Mouse (Mus musculus): ENCODE results near the gene Col23a1. TPM values are rescaled to one million over a fixed set of nuclear protein-coding genes. Genes with fewer than 3 reads are reported as not detected.

Col23a1 gene
- total RNA-seq, 2 experiments from 2014 or later, result 2.0 to 2.1 TPM

GRCm38 (mm10) chr11:51388892-51389340, 99.2 kb downstream of the Col23a1 start:
- no peak for DNase-seq

- no peak for DNase-seq
Measured at GRCm38 (mm10) chr11:51389763-51390162, 100.0 kb downstream of the Col23a1 start.

GRCm38 (mm10) chr11:51390521-51390920, 100.8 kb downstream of the Col23a1 start:
- no peak for DNase-seq

- DNase-seq, result peak; percentile 7 to 8
Measured at GRCm38 (mm10) chr11:51391548-51391947, 101.8 kb downstream of the Col23a1 start.

- DNase-seq, result no peak
Measured at GRCm38 (mm10) chr11:51394301-51394865, 104.7 kb downstream of the Col23a1 start.

GRCm38 (mm10) chr11:51396451-51396850, 106.7 kb downstream of the Col23a1 start:
- DNase-seq, result no peak

- no peak for DNase-seq
Measured at GRCm38 (mm10) chr11:51398084-51398483, 108.4 kb downstream of the Col23a1 start.

- DNase-seq, result no peak
Measured at GRCm38 (mm10) chr11:51400356-51400755, 110.6 kb downstream of the Col23a1 start.

- no peak for DNase-seq
Measured at GRCm38 (mm10) chr11:51401481-51402128, 111.9 kb downstream of the Col23a1 start.

GRCm38 (mm10) chr11:51403886-51404285, 114.2 kb downstream of the Col23a1 start:
- no peak for DNase-seq

GRCm38 (mm10) chr11:51404865-51405440, 115.2 kb downstream of the Col23a1 start:
- DNase-seq, result no peak

- DNase-seq, result no peak
Measured at GRCm38 (mm10) chr11:51406531-51406930, 116.8 kb downstream of the Col23a1 start.

- DNase-seq, result peak in 1 of 2 experiments; percentile 2
Measured at GRCm38 (mm10) chr11:51407351-51407750, 117.6 kb downstream of the Col23a1 start.

- no peak for DNase-seq
Measured at GRCm38 (mm10) chr11:51410771-51411170, 121.1 kb downstream of the Col23a1 start.

- DNase-seq, result no peak
Measured at GRCm38 (mm10) chr11:51414520-51414919, 124.8 kb downstream of the Col23a1 start.

GRCm38 (mm10) chr11:51415049-51415688, 125.4 kb downstream of the Col23a1 start:
- no peak for DNase-seq

- DNase-seq, result peak; percentile 29 to 62
Measured at GRCm38 (mm10) chr11:51418807-51419206, 129.1 kb downstream of the Col23a1 start.

- DNase-seq, result no peak
Measured at GRCm38 (mm10) chr11:51421878-51422277, 132.2 kb downstream of the Col23a1 start.

GRCm38 (mm10) chr11:51422713-51423112, 133.0 kb downstream of the Col23a1 start:
- DNase-seq, result no peak

GRCm38 (mm10) chr11:51426155-51426554, 136.4 kb downstream of the Col23a1 start:
- no peak for DNase-seq

GRCm38 (mm10) chr11:51429428-51430179, 139.9 kb downstream of the Col23a1 start:
- DNase-seq, result no peak

- DNase-seq, result no peak
Measured at GRCm38 (mm10) chr11:51430180-51430578, 140.5 kb downstream of the Col23a1 start.

Data from heart, adult 18-20 months (tissue).